Mouse (Mus musculus) embryo, embryonic 11.5 days (tissue): ENCODE data around the gene Vip.
A peak's percentile ranks its signal among the peaks of the same experiment; 100 is the strongest.

ENCODE experiments used
- DNase-seq: peaks from one replicate; pipeline ENCODE4 v3.0.0-alpha.2; 2012; ENCODE audit warnings: low read depth, low spot score

Vip gene

GRCm38 (mm10) chr10:5639112-5639511 lies at the start of gene Vip:
TSS of gene Vip (plus strand) at chr10:5639218.
- peak; percentile 38 for DNase-seq

DNA sequence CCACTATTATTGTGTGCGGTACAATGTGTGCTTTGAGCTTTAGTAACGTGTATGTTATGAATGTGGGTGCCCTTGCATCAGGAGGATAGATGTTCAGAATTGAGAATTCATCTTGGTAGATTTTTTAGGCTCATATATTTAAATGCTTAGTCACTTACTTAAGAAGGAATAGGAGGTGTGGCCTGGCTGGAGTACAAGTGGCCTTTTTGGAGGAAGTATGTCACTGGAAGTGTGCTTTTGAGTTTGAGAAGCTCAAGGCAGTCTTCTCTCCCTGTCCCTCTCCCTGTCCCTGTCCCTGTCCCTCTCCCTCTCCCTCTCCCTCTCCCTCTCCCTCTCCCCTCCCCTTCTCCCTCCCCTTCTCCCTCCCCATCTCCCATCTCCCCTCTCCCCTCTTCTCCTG lies 48.0 kb upstream of the Vip start:
- no peak for DNase-seq

- DNase-seq, result no peak
Observed at GRCm38 (mm10) chr10:5591996-5592395, 47.0 kb upstream of the Vip start.

DNA sequence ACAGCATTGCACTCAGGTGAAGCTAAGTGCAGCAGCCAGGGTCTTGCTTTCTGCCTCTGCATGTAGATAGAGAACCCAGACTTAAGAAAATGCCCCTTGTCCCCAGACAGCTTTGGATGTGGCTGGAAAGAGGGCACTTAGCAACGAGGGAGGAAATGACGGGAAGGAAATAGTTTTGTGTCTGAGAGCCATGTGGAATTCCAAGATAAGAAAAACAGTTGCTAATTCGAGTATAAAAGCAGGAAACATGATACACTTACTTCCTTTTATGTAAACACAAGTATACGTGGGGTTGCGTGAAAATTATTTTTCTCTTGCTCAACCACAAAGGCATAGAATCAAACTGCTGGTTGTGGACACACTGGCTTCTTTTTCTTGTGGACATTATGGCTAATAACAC lies 45.6 kb upstream of the Vip start, which contains the start of gene Myct1:
Gene Myct1 (plus strand): TSS at position 312 of the 400 bp plus-strand sequence.
- DNase-seq, result no peak

DNA sequence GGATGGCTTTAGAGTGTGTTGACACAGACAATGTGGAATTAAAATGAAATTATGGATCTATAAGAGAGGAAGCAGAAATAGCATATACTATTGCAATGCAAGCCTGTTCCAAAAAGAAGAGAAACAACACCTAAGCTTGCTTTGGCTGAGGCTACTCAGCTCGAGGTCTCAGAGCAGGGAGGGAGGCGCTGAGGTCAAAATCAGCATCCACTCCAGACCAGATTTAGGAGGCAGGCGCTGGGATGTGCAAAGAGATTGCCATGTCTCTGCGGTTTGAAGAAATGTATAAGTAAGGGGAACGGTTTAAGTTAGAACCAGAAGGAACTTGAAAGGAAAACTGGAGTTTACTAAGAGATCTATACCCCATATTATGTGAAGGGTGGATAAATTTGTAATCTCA lies 44.6 kb upstream of the Vip start:
- DNase-seq, result no peak

GRCm38 (mm10) chr10:5596559-5596958 lies 42.5 kb upstream of the Vip start:
- no peak for DNase-seq

DNA sequence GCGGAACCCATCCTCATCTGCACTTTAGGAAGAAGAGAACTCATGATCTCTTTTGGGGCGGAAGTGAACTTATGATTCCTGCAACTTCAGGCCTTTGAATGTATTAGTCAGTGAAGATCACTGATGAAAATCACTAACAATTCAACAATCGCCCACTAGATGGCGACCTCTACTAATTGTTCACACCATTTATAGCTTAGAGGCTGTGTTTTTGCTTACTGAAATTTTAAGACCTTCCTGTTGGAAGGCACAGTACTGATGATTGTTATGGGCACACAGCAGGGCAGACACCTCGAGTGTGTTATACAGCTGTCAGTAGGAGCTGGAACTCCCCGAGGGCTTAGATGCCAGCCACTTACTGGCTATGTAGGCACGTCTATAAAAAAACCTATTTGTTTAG lies 38.9 kb upstream of the Vip start:
- DNase-seq, result peak; percentile 57

- no peak for DNase-seq
Observed at GRCm38 (mm10) chr10:5603512-5603911, 35.5 kb upstream of the Vip start.

GRCm38 (mm10) chr10:5604371-5604770 lies 34.6 kb upstream of the Vip start:
- DNase-seq, result no peak

DNA sequence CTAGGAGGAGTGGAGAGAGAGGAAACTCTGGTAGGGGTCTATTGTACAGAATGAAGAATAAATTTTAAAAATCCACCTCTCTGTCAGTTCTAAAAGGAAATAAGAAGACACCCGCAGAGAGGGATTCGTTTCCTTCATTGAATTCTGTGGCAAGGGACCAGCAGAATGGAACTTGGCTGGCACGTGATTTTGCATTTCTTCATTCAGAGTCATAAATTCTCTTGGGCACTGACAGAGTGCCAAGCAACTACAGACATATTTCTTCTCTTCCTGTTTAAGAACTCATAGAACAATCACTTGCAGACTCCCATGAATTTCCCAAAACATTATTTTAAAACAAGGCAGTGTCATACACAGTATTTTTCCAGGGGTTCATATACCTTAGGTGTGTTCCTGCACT lies 30.1 kb upstream of the Vip start:
- DNase-seq, result no peak

- DNase-seq, result no peak
Observed at GRCm38 (mm10) chr10:5615186-5616040, 23.6 kb upstream of the Vip start.

- no peak for DNase-seq
Observed at GRCm38 (mm10) chr10:5626268-5626667, 12.8 kb upstream of the Vip start.

GRCm38 (mm10) chr10:5633672-5634200 lies 5.3 kb upstream of the Vip start:
- DNase-seq, result no peak

DNA sequence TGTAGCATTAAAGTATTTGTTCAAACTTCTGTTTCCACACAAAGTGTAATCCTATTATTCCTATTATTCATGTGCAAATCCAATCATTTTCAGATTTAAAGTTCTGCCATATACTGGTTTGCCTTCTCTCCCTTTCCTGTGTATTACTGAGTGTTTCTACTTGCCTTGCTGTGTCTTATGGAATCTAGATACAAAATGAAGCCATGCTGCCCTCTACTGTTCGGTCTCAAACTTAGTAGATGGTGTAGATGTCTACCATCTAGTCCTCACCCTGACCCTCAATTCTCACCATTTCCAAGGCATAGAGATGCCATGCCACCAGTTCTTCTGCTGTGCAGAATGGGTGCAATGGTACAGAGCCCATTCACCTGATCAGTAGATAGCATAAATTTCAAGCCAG lies 4.7 kb upstream of the Vip start:
- peak; percentile 3 for DNase-seq

- no peak for DNase-seq
Observed at GRCm38 (mm10) chr10:5637322-5637721, 1.7 kb upstream of the Vip start.

DNA sequence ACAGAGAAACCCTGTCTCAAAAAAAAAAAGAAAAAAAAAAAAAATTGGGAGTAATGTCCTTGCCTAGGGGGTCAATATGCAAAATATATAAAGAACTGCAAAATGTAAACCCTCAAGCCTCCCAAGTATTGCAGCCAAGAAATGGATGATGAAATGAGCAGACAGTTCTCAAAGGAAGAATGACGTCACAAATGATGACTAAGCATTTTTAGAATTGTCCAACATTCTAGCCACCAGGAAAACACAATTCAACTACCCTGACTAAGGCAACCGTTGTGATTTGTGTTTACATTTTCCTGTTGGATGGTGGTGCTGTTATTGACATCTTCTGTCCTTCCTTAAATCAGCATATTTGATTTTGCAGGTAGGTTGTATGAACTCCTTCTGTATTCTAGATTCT lies 42.3 kb downstream of the Vip start:
- DNase-seq, result no peak

GRCm38 (mm10) chr10:5685608-5686007 lies 46.6 kb downstream of the Vip start:
- DNase-seq, result no peak

GRCm38 (mm10) chr10:5694351-5694750 lies 55.3 kb downstream of the Vip start:
- DNase-seq, result no peak
